Mouse (Mus musculus) spleen, postnatal 36 days (tissue): ENCODE measurements around the gene Jam3.

Experiments used
- DNase-seq, 2 experiments: peaks; one replicate each; pipeline ENCODE4 v3.0.0; 2022; ENCODE audit warnings: low spot score in 2 of 2, mixed read lengths in 1 of 2

Jam3 gene

GRCm38 (mm10) chr9:27111756-27112155 lies 43.5 kb downstream of the Jam3 start:
- DNase-seq = no peak

- no peak for DNase-seq
Observed at GRCm38 (mm10) chr9:27110681-27111080, 44.5 kb downstream of the Jam3 start.

- DNase-seq = peak; percentile 24 to 30
Observed at GRCm38 (mm10) chr9:27109533-27110514, 45.4 kb downstream of the Jam3 start.

GRCm38 (mm10) chr9:27108451-27108850 lies 46.8 kb downstream of the Jam3 start:
- DNase-seq = no peak

GRCm38 (mm10) chr9:27106081-27106480 lies 49.1 kb downstream of the Jam3 start:
- DNase-seq = no peak

GRCm38 (mm10) chr9:27101466-27101865 lies 53.8 kb downstream of the Jam3 start:
- no peak for DNase-seq

GRCm38 (mm10) chr9:27099474-27099873 lies 55.7 kb downstream of the Jam3 start:
- DNase-seq = no peak

- no peak for DNase-seq
Observed at GRCm38 (mm10) chr9:27098557-27098956, 56.7 kb downstream of the Jam3 start.

- DNase-seq = no peak
Observed at GRCm38 (mm10) chr9:27098092-27098491, 57.1 kb downstream of the Jam3 start.

GRCm38 (mm10) chr9:27092916-27093315 lies 62.3 kb downstream of the Jam3 start:
- no peak for DNase-seq

GRCm38 (mm10) chr9:27090801-27091775 lies 64.1 kb downstream of the Jam3 start:
- DNase-seq = no peak

- DNase-seq = no peak
Observed at GRCm38 (mm10) chr9:27090134-27090533, 65.1 kb downstream of the Jam3 start.

GRCm38 (mm10) chr9:27087402-27087801 lies 67.8 kb downstream of the Jam3 start:
- no peak for DNase-seq

- no peak for DNase-seq
Observed at GRCm38 (mm10) chr9:27086256-27086655, 69.0 kb downstream of the Jam3 start.

GRCm38 (mm10) chr9:27075812-27076211 lies 79.4 kb downstream of the Jam3 start:
- no peak for DNase-seq

- DNase-seq = no peak
Observed at GRCm38 (mm10) chr9:27074677-27075076, 80.5 kb downstream of the Jam3 start.

- DNase-seq = no peak
Observed at GRCm38 (mm10) chr9:27070895-27071294, 84.3 kb downstream of the Jam3 start.

- DNase-seq = no peak
Observed at GRCm38 (mm10) chr9:27058341-27058740, 96.9 kb downstream of the Jam3 start.

GRCm38 (mm10) chr9:27049492-27049891 lies 105.7 kb downstream of the Jam3 start:
- DNase-seq = no peak
